Mouse (Mus musculus) embryonic fibroblast, embryonic 13.5 days (primary cell): Measurements from ENCODE around the gene Myrf. TPM values are rescaled to one million over a fixed set of nuclear protein-coding genes. Genes with fewer than 3 reads are reported as not detected.

Source experiments
- H3K27ac ChIP-seq: 2 replicates; pipeline ENCODE4 v1.5.1; 2012; ENCODE audit warnings: low read length, control low read depth, inconsistent platforms; ENCODE audit not compliant: insufficient read depth
- H3K4me1 ChIP-seq: 2 replicates; pipeline ENCODE4 v1.6.1; 2011; ENCODE audit warnings: low read length; ENCODE audit not compliant: control insufficient read depth, insufficient read depth
- H3K4me3 ChIP-seq: 2 replicates; pipeline ENCODE4 v1.5.1; 2011; ENCODE audit warnings: mild to moderate bottlenecking, control low read depth, low read length; ENCODE audit not compliant: insufficient read depth
- CTCF ChIP-seq: IDR thresholded peaks from 2 replicates; pipeline ENCODE4 v1.5.1; 2011; ENCODE audit warnings: mild to moderate bottlenecking, control low read depth, low read length, moderate library complexity, borderline replicate concordance; ENCODE audit not compliant: insufficient read depth
- POLR2A ChIP-seq: IDR thresholded peaks from 2 replicates; pipeline ENCODE4 v1.6.1; 2011; ENCODE audit warnings: low read depth, mild to moderate bottlenecking, control low read depth, low read length, moderate library complexity
- polyA plus RNA-seq: library from polyadenylated mRNA; stranded (reverse); fragments of >200 nt; gene quantifications from 2 replicates; pipeline ENCODE4 v1.2.4, GENCODE M21; 2011; ENCODE audit warnings: low read depth; ENCODE audit not compliant: missing spikeins, insufficient read length

The Myrf gene
- polyA plus RNA-seq, 1 experiment = 2.1 TPM

GRCm38 (mm10) chr19:10216101-10216500, 24.4 kb downstream of the Myrf start:
- TF ChIP-seq CTCF (no peak), POLR2A (no peak)
- Histone ChIP-seq H3K4me3 (no peak overlapping the region), H3K27ac (no peak overlapping the region), H3K4me1 (no peaks in the 10 kb centered on the region)

GRCm38 (mm10) chr19:10213796-10214471, 26.6 kb downstream of the Myrf start:
- no peaks in the 10 kb centered on the region for H3K4me1 ChIP-seq
- H3K27ac ChIP-seq = no peak overlapping the region
- H3K4me3 ChIP-seq = no peak overlapping the region
- TF ChIP-seq POLR2A (no peak), CTCF (no peak)

GRCm38 (mm10) chr19:10210885-10211284, 29.7 kb downstream of the Myrf start:
- no peak overlapping the region for H3K27ac ChIP-seq
- H3K4me3 ChIP-seq = no peak overlapping the region
- TF ChIP-seq CTCF = no peak
- TF ChIP-seq POLR2A = no peak
- H3K4me1 ChIP-seq = no peaks in the 10 kb centered on the region

- TF ChIP-seq CTCF = no peak
- TF ChIP-seq POLR2A = no peak
- H3K4me3 ChIP-seq = no peak overlapping the region
- H3K27ac ChIP-seq = no peak overlapping the region
- H3K4me1 ChIP-seq = no peaks in the 10 kb centered on the region
Measured at GRCm38 (mm10) chr19:10208851-10209250, 31.7 kb downstream of the Myrf start.

- TF ChIP-seq CTCF = no peak
- H3K27ac ChIP-seq = no peak overlapping the region
Measured at GRCm38 (mm10) chr19:10205051-10205450, 35.5 kb downstream of the Myrf start.

GRCm38 (mm10) chr19:10204616-10205001, 35.9 kb downstream of the Myrf start:
- peak overlapping the region; percentile 57; the same call in 1 of the 2 replicates for H3K27ac ChIP-seq
- TF ChIP-seq POLR2A (0 out of 2 replicates have a peak, but pooled peaks have one; percentile 9), CTCF (no peak)
- peak overlapping the region; percentile 89 for H3K4me3 ChIP-seq
- 0 out of 2 replicates have a peak, but pooled peaks cover 3% of the 10 kb centered on the region for H3K4me1 ChIP-seq

More at GRCm38 (mm10) chr19:10205051-10205450, 35.5 kb downstream of the Myrf start:
- Histone ChIP-seq H3K4me3 (peak overlapping the region; percentile 89), H3K4me1 (0 out of 2 replicates have a peak, but pooled peaks cover 3% of the 10 kb centered on the region)

GRCm38 (mm10) chr19:10203848-10204615, 36.5 kb downstream of the Myrf start, which contains the start of the genes Tmem258 and Fen1:
Gene Tmem258, plus strand, starts transcription at chr19:10204014.
Gene Fen1, minus strand, starts transcription at chr19:10204169.
- H3K4me3 ChIP-seq = peak within 1 kb of the TSS; percentile 89
- H3K4me1 ChIP-seq = 0 out of 2 replicates have a peak, but pooled peaks cover 3% of the 10 kb centered on the region
- TF ChIP-seq POLR2A = peak; percentile 88
- no peak for TF ChIP-seq CTCF
- peak within 1 kb of the TSS; percentile 71 for H3K27ac ChIP-seq

- H3K4me3 ChIP-seq = peak overlapping the region; percentile 89
- peak overlapping the region; percentile 71; the same call in 1 of the 2 replicates for H3K27ac ChIP-seq
- 0 out of 2 replicates have a peak, but pooled peaks have one; percentile 48 for TF ChIP-seq POLR2A
- TF ChIP-seq CTCF = no peak
- H3K4me1 ChIP-seq = 0 out of 2 replicates have a peak, but pooled peaks cover 3% of the 10 kb centered on the region
Measured at GRCm38 (mm10) chr19:10203146-10203847, 37.3 kb downstream of the Myrf start.

- Histone ChIP-seq H3K27ac (no peak overlapping the region), H3K4me3 (no peak overlapping the region), H3K4me1 (0 out of 2 replicates have a peak, but pooled peaks cover 3% of the 10 kb centered on the region)
- TF ChIP-seq POLR2A (no peak), CTCF (peak; percentile 97)
Measured at GRCm38 (mm10) chr19:10198723-10199122, 41.8 kb downstream of the Myrf start.
